Comparison of ENCODE assay signal across 19 mouse cellular contexts in genomic region chr10:69341570-69342227, GRCm38 (mm10). TPM values are rescaled to one million over a fixed set of nuclear protein-coding genes. Genes with fewer than 3 reads are reported as not detected.
DNase-seq lines count a peak whose midpoint lies in the region; ATAC-seq and TF ChIP-seq lines count a peak whose summit lies in the region.
"Had no signal": no experiment of that assay in that cellular context is flagged by ENCODE, and none has a peak within 500 bp of the region (broad histone marks: within the 10 kb centered on the region; RNA-seq: fewer than 3 reads in every experiment).

No protein-coding gene starts in this region.

- H3K27me3 ChIP-seq in liver, adult 2 months (ENCODE audit: control insufficient read depth, insufficient read depth, low read length) = no peaks in the 10 kb centered on the region
- no peaks in the 10 kb centered on the region for H3K27me3 ChIP-seq in liver, embryonic 12.5 days (replicated peaks)
- no peaks in the 10 kb centered on the region for H3K27me3 ChIP-seq in liver, postnatal 0 days (ENCODE audit: insufficient read depth, low read length)
- H3K27me3 ChIP-seq in midbrain, embryonic 14.5 days (ENCODE audit: control insufficient read depth, insufficient read depth, low read length) = no peaks in the 10 kb centered on the region
- H3K27me3 ChIP-seq: embryonic facial prominence, embryonic 12.5 days; forebrain, embryonic 15.5 days; heart, embryonic 12.5 days; hindbrain, embryonic 15.5 days; Patski had no signal

- H3K36me3 ChIP-seq in liver, adult 2 months (ENCODE audit: control insufficient read depth, insufficient read depth, low read length) = no peaks in the 10 kb centered on the region
- peaks cover 100% of the 10 kb centered on the region for H3K36me3 ChIP-seq in liver, embryonic 12.5 days
- H3K36me3 ChIP-seq in liver, postnatal 0 days (replicated peaks; ENCODE audit: insufficient read depth, low read length) = peaks cover 96% of the 10 kb centered on the region
- peaks cover 7% of the 10 kb centered on the region for H3K36me3 ChIP-seq in midbrain, embryonic 14.5 days (ENCODE audit: control insufficient read depth, insufficient read depth, low read length)
- H3K36me3 ChIP-seq: forebrain, embryonic 15.5 days; hindbrain, embryonic 15.5 days had no signal

- H3K27ac ChIP-seq in liver, adult 2 months (replicated peaks; ENCODE audit: insufficient read depth, low read depth, low read length) = peak overlapping the region; percentile 90
- H3K27ac ChIP-seq in liver, embryonic 12.5 days = no peak overlapping the region
- H3K27ac ChIP-seq in liver, postnatal 0 days (ENCODE audit: low read depth) = peak overlapping the region; percentile 80
- no peak overlapping the region for H3K27ac ChIP-seq in midbrain, embryonic 14.5 days (replicated peaks; ENCODE audit: low read depth, low read length)
- H3K27ac ChIP-seq: embryonic facial prominence, embryonic 12.5 days; forebrain, embryonic 15.5 days; heart, adult 2 months; hindbrain, embryonic 10.5 days; hindbrain, embryonic 15.5 days had no signal

- peak overlapping the region; percentile 45; the same call in 1 of the 2 replicates for H3K9ac ChIP-seq in liver, adult 2 months (ENCODE audit: low read depth, low read length)
- peak overlapping the region; percentile 20; the same call in 1 of the 2 replicates for H3K9ac ChIP-seq in liver, embryonic 12.5 days
- no peak overlapping the region; the same call in 1 of the 2 replicates for H3K9ac ChIP-seq in liver, postnatal 0 days (replicated peaks)
- H3K9ac ChIP-seq in midbrain, embryonic 14.5 days (replicated peaks; ENCODE audit: low read length) = no peak overlapping the region
- H3K9ac ChIP-seq: embryonic facial prominence, embryonic 12.5 days; forebrain, embryonic 15.5 days; heart, embryonic 12.5 days; hindbrain, embryonic 15.5 days had no signal

- H3K4me1 ChIP-seq in liver, adult 2 months (ENCODE audit: control insufficient read depth, insufficient read depth, low read length) = peaks cover 2% of the 10 kb centered on the region; the same call in 1 of the 2 replicates
- H3K4me1 ChIP-seq in liver, embryonic 12.5 days = peaks cover 23% of the 10 kb centered on the region
- 0 out of 2 replicates have a peak, but pooled peaks cover 6% of the 10 kb centered on the region for H3K4me1 ChIP-seq in liver, postnatal 0 days (ENCODE audit: insufficient read depth)
- no peaks in the 10 kb centered on the region for H3K4me1 ChIP-seq in midbrain, embryonic 14.5 days (ENCODE audit: control insufficient read depth, insufficient read depth, low read length)
- H3K4me1 ChIP-seq: embryonic facial prominence, embryonic 12.5 days; forebrain, embryonic 15.5 days; hindbrain, embryonic 10.5 days; hindbrain, embryonic 15.5 days had no signal

- peak; percentile 35 for ATAC-seq in liver, embryonic 12.5 days
- ATAC-seq in liver, postnatal 0 days = peak; percentile 92
- no peak for ATAC-seq in midbrain, embryonic 14.5 days (ENCODE audit: low FRiP score, low TSS enrichment)
- ATAC-seq: forebrain, embryonic 15.5 days; Patski had no signal

- no peak overlapping the region for H3K4me3 ChIP-seq in liver, adult 2 months (ENCODE audit: insufficient read depth, low read depth, low read length)
- H3K4me3 ChIP-seq in liver, embryonic 12.5 days = no peak overlapping the region
- H3K4me3 ChIP-seq in liver, postnatal 0 days (ENCODE audit: low read depth, low read length) = no peak overlapping the region
- H3K4me3 ChIP-seq in midbrain, embryonic 14.5 days (replicated peaks; ENCODE audit: low read depth, low read length) = no peak overlapping the region
- H3K4me3 ChIP-seq: embryonic facial prominence, embryonic 12.5 days; forebrain, embryonic 15.5 days; heart, adult 2 months; heart, embryonic 12.5 days; hindbrain, embryonic 10.5 days; hindbrain, embryonic 15.5 days had no signal

- TF ChIP-seq POLR2A in liver, adult 2 months (IDR thresholded peaks at IDR 0.05; ENCODE audit: extremely low read depth, insufficient read depth, low read length) = no peak

- no peaks in the 10 kb centered on the region for H3K9me3 ChIP-seq in liver, embryonic 12.5 days (replicated peaks)
- H3K9me3 ChIP-seq in liver, postnatal 0 days (ENCODE audit: low read length) = no peaks in the 10 kb centered on the region
- no peaks in the 10 kb centered on the region for H3K9me3 ChIP-seq in midbrain, embryonic 14.5 days (ENCODE audit: control insufficient read depth, low read length)
- H3K9me3 ChIP-seq: embryonic facial prominence, embryonic 12.5 days; forebrain, embryonic 15.5 days; heart, embryonic 12.5 days; hindbrain, embryonic 10.5 days; hindbrain, embryonic 15.5 days had no signal

- H3K79me2 ChIP-seq in liver, adult 2 months (ENCODE audit: control insufficient read depth, insufficient read depth, low read length) = no peaks in the 10 kb centered on the region; the same call in 1 of the 2 replicates

- no peak for TF ChIP-seq CTCF in liver, adult 2 months (IDR thresholded peaks at IDR 0.05; ENCODE audit: low read depth, low read length)
- TF ChIP-seq CTCF in liver, postnatal 0 days (IDR thresholded peaks at IDR 0.05; ENCODE audit: low read depth) = no peak

- DNase-seq in liver, adult 2 months (ENCODE audit: extremely low read depth, low read depth, low spot score) = peak; percentile 84
- no peak for DNase-seq in liver
- DNase-seq in liver, postnatal 0 days = no peak
- DNase-seq in heart, adult 8-10 months (ENCODE audit: low spot score) = no peak
- DNase-seq in midbrain, embryonic 14.5 days = no peak
- DNase-seq in right cerebral cortex, postnatal 14 days = no peak
- DNase-seq: adrenal gland, adult 2 months; adrenal gland, postnatal 36 days; cerebellum, adult 2 months; cerebellum, postnatal 10 days; gastrocnemius, postnatal 10 days; heart, adult 2 months had no signal

- H3K4me2 ChIP-seq in liver, embryonic 12.5 days = no peak overlapping the region
- peak overlapping the region; percentile 22; the same call in 1 of the 2 replicates for H3K4me2 ChIP-seq in liver, postnatal 0 days (ENCODE audit: low read depth, low read length)
- H3K4me2 ChIP-seq in midbrain, embryonic 14.5 days (ENCODE audit: low read length) = no peak overlapping the region
- H3K4me2 ChIP-seq: embryonic facial prominence, embryonic 12.5 days; forebrain, embryonic 15.5 days; heart, embryonic 12.5 days; hindbrain, embryonic 15.5 days had no signal

- WGBS in liver, adult 2 months = 37% methylated on average over 6 of the region's 6 CpGs
- 78% methylated on average over 6 of the region's 6 CpGs for WGBS in liver, embryonic 12.5 days (ENCODE audit: insufficient replicate concordance)
- WGBS in liver, postnatal 0 days (ENCODE audit: insufficient replicate concordance) = 73% methylated on average over 6 of the region's 6 CpGs
- WGBS in midbrain, embryonic 14.5 days = 85% methylated on average over 6 of the region's 6 CpGs

- TF ChIP-seq EP300 in liver, postnatal 0 days (IDR thresholded peaks at IDR 0.05; ENCODE audit: low read depth) = no peak

RNA-seq across cellular contexts. Expression of gene Cdk1, which starts 11.0 kb away (rescaled TPM):
- 4.9 and 10.7 TPM in 2 replicates for total RNA-seq in liver, adult 2 months (2014; rRNA removed)
- 1.8 and 2.6 TPM in 2 replicates for polyA plus RNA-seq in liver, adult 2 months (2012; rRNA removed)
- 319 and 336 TPM in 2 replicates for polyA plus RNA-seq in liver, embryonic 12.5 days (2016; fragmentation: Nextera tagmentation; extraction: Ambion mirVana)
- polyA plus RNA-seq in liver, postnatal 0 days (2015; fragmentation: Nextera tagmentation; extraction: Ambion mirVana) = 153 and 171 TPM in 2 replicates
- 1 to 10 TPM in 1 of 4 experiments, under 1 TPM in 3; 0.44 to 1.3 (median 0.47) TPM for total RNA-seq in heart, adult 8-10 months (2022)
- polyA plus RNA-seq in midbrain, embryonic 14.5 days (2014; fragmentation: Nextera tagmentation; extraction: Ambion mirVana) = 60.5 and 94.2 TPM in 2 replicates

RNA-seq across cellular contexts. Expression of gene Ank3, which starts 56.9 kb away (rescaled TPM):
- 31.0 and 37.5 TPM in 2 replicates for total RNA-seq in liver, adult 2 months (2014; rRNA removed)
- polyA plus RNA-seq in liver, adult 2 months (2012; rRNA removed) = 2.9 and 3.1 TPM in 2 replicates
- 9.2 and 10.0 TPM in 2 replicates for polyA plus RNA-seq in liver, embryonic 12.5 days (2016; fragmentation: Nextera tagmentation; extraction: Ambion mirVana)
- 7.1 and 7.6 TPM in 2 replicates for polyA plus RNA-seq in liver, postnatal 0 days (2015; fragmentation: Nextera tagmentation; extraction: Ambion mirVana)
- total RNA-seq in heart, adult 8-10 months (2022) = 10 to 100 TPM; 72.9 to 84.4 (median 74.9) TPM
- polyA plus RNA-seq in midbrain, embryonic 14.5 days (2014; fragmentation: Nextera tagmentation; extraction: Ambion mirVana) = 139 and 150 TPM in 2 replicates

Comparison
In these comparisons a context has a peak if more than half of its experiments do, and no peak if none do; other contexts are left out.
1. H3K27ac ChIP-seq: peak in liver, adult 2 months (single experiment) and liver, postnatal 0 days (single experiment); none in liver, embryonic 12.5 days (single experiment) and midbrain, embryonic 14.5 days (single experiment).
2. H3K9ac ChIP-seq: peak in liver, adult 2 months (single experiment) and liver, embryonic 12.5 days (single experiment); none in liver, postnatal 0 days (single experiment) and midbrain, embryonic 14.5 days (single experiment).
3. RNA of gene Cdk1, which starts 11.0 kb away (polyA plus RNA-seq): 319 to 336 TPM in liver, embryonic 12.5 days, 153 to 171 TPM in liver, postnatal 0 days and 60.5 to 94.2 TPM in midbrain, embryonic 14.5 days; 1.8 to 2.6 TPM in liver, adult 2 months; every median in the first group is over 10 times any median in the second.
4. RNA of gene Ank3, which starts 56.9 kb away (polyA plus RNA-seq): 139 to 150 TPM in midbrain, embryonic 14.5 days; 9.2 to 10.0 TPM in liver, embryonic 12.5 days, 7.1 to 7.6 TPM in liver, postnatal 0 days and 2.9 to 3.1 TPM in liver, adult 2 months; every median in the first group is over 10 times any median in the second.